Mouse (Mus musculus) liver, postnatal 0 days (tissue): ENCODE data around the gene Ece1.

Source experiments
- CTCF ChIP-seq: sonication (generic); IDR thresholded peaks from 2 replicates; pipeline ENCODE4 v1.5.1; 2016; ENCODE audit warnings: antibody characterized with exemption, low read depth
- EP300 ChIP-seq: IDR thresholded peaks from 2 replicates; pipeline ENCODE4 v1.6.1; 2016; ENCODE audit warnings: antibody characterized with exemption, low read depth, mild to moderate bottlenecking

DNA sequence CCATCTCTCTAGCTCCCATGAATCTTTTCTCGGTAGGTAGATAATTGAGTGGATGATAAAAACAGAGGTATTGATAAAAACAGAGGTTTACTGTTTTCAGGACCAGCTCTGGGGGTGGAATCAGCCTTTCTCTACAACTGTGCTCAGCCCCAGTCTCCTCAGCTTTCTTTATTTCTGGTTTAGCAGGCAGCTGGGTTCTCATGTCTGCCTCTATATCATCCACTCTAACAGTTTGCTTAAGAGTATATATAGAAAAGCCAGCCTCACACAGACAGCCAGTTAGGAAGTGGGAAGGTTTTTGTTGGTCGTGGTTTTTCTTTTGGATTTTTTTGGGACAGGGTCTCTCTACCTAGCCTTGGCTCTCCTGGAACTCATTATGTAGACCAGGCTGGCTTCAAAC, 92.1 kb downstream of the Ece1 start:
- TF ChIP-seq CTCF, result no peak
- TF ChIP-seq EP300, result no peak
